In the genomic region with DNA sequence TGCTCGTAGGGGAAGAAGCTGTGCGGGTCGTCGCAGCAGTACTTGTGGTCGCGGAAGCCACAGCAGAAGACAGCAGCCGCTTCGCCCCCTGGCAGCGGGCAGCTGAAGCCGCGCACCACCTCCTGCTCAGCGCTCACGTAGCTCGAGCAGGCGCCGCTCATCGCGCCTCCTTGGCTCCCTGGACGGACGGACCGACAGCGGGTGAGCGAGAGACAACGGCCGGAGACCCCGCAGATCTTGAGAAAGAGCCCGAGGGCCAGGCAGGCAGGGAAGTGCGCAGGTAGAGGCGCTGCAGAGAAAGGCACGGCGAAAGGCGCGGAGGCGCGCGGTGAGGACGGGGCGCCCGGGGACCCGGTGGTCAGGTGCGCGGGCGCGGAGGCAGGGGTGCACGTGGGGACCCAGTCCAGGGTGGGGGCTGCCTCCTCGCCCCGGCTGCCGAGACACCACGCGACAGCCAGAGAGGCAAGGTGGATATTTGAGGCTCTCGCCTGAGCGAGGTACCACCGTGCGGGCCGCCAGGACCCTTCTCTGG, we compare ENCODE assay signal across 8 mouse cellular contexts. TPM values are rescaled to one million over a fixed set of nuclear protein-coding genes. Genes with fewer than 3 reads are reported as not detected.
DNase-seq lines count a peak whose midpoint lies in the region; ATAC-seq and TF ChIP-seq lines count a peak whose summit lies in the region.

A gene (minus strand): TSS at position 167 of the 532 bp plus-strand sequence.

- H3K4me1 ChIP-seq in lung, embryonic 16.5 days (replicated peaks; ENCODE audit: control insufficient read depth, insufficient read depth, low read length), result peaks cover 4% of the 10 kb centered on the region; the same call in 1 of the 2 replicates
- peaks cover 5% of the 10 kb centered on the region; the same call in 1 of the 2 replicates for H3K4me1 ChIP-seq in embryonic fibroblast, embryonic 13.5 days (ENCODE audit: control insufficient read depth, insufficient read depth, low read length)
- peaks cover 6% of the 10 kb centered on the region; the same call in 1 of the 2 replicates for H3K4me1 ChIP-seq in hindbrain, postnatal 0 days (ENCODE audit: insufficient read depth, low read length)
- H3K4me1 ChIP-seq in midbrain, embryonic 13.5 days (replicated peaks), result peaks cover 44% of the 10 kb centered on the region

- WGBS in lung, embryonic 16.5 days, result 2% methylated on average over 55 of the region's 55 CpGs
- 2% methylated on average over 55 of the region's 55 CpGs for WGBS in hindbrain, postnatal 0 days
- WGBS in midbrain, embryonic 13.5 days, result 3% methylated on average over 55 of the region's 55 CpGs

- no peak for TF ChIP-seq POLR2A in embryonic fibroblast, embryonic 13.5 days (IDR thresholded peaks at IDR 0.05; ENCODE audit: low read depth, low read length)

- peak within 1 kb of the TSS; percentile 66 for H3K9ac ChIP-seq in lung, embryonic 16.5 days (ENCODE audit: low read length)
- H3K9ac ChIP-seq in hindbrain, postnatal 0 days (replicated peaks; ENCODE audit: low read length), result peak within 1 kb of the TSS; percentile 47
- peak within 1 kb of the TSS; percentile 70 for H3K9ac ChIP-seq in midbrain, embryonic 13.5 days (replicated peaks)

- H3K9me3 ChIP-seq in lung, embryonic 16.5 days (ENCODE audit: control insufficient read depth, low read length), result no peaks in the 10 kb centered on the region
- no peaks in the 10 kb centered on the region for H3K9me3 ChIP-seq in hindbrain, postnatal 0 days (ENCODE audit: low read length)
- H3K9me3 ChIP-seq in midbrain, embryonic 13.5 days, result 0 out of 2 replicates have a peak, but pooled peaks cover 3% of the 10 kb centered on the region

- no peak for DNase-seq in lung, adult 18-20 months
- DNase-seq in hindbrain, postnatal 0 days (ENCODE audit: low spot score), result peak; percentile 48
- no peak for DNase-seq in cerebellum, adult 11-12 months
- DNase-seq in layer of hippocampus, adult 18-20 months (ENCODE audit: low spot score in 2 of 2), result no peak
- no peak for DNase-seq in gastrocnemius, postnatal 4 days (ENCODE audit: low spot score in 2 of 2)

- ATAC-seq in lung, embryonic 16.5 days (ENCODE audit: low read depth), result no peak
- peak; percentile 74 for ATAC-seq in hindbrain, postnatal 0 days
- ATAC-seq in midbrain, embryonic 13.5 days, result peak; percentile 66

- peaks cover 25% of the 10 kb centered on the region for H3K27me3 ChIP-seq in lung, embryonic 16.5 days (ENCODE audit: control insufficient read depth, insufficient read depth, low read depth, low read length)
- no peaks in the 10 kb centered on the region for H3K27me3 ChIP-seq in hindbrain, postnatal 0 days (ENCODE audit: insufficient read depth, low read length)
- H3K27me3 ChIP-seq in midbrain, embryonic 13.5 days, result peaks cover 37% of the 10 kb centered on the region

- peak within 1 kb of the TSS; percentile 52 for H3K4me3 ChIP-seq in lung, embryonic 16.5 days (ENCODE audit: low read length)
- H3K4me3 ChIP-seq in embryonic fibroblast, embryonic 13.5 days (ENCODE audit: insufficient read depth, low read length), result 0 out of 2 replicates have a peak within 1 kb of the TSS, but pooled peaks have one; percentile 13
- peak within 1 kb of the TSS; percentile 40 for H3K4me3 ChIP-seq in hindbrain, postnatal 0 days (ENCODE audit: low read length)
- peak within 1 kb of the TSS; percentile 43 for H3K4me3 ChIP-seq in midbrain, embryonic 13.5 days (replicated peaks)

- H3K27ac ChIP-seq in lung, embryonic 16.5 days (ENCODE audit: low read length), result no peak within 1 kb of the TSS
- H3K27ac ChIP-seq in embryonic fibroblast, embryonic 13.5 days (ENCODE audit: insufficient read depth, low read length), result no peak within 1 kb of the TSS
- H3K27ac ChIP-seq in hindbrain, postnatal 0 days, result no peak within 1 kb of the TSS
- peak within 1 kb of the TSS; percentile 9; the same call in 1 of the 2 replicates for H3K27ac ChIP-seq in midbrain, embryonic 13.5 days

- H3K4me2 ChIP-seq in lung, embryonic 16.5 days (ENCODE audit: low read depth, low read length), result peak within 1 kb of the TSS; percentile 87
- peak within 1 kb of the TSS; percentile 63 for H3K4me2 ChIP-seq in hindbrain, postnatal 0 days (ENCODE audit: low read depth, low read length)
- peak within 1 kb of the TSS; percentile 66 for H3K4me2 ChIP-seq in midbrain, embryonic 13.5 days (replicated peaks)

- H3K36me3 ChIP-seq in lung, embryonic 16.5 days (ENCODE audit: control insufficient read depth, insufficient read depth, low read length), result no peaks in the 10 kb centered on the region
- H3K36me3 ChIP-seq in hindbrain, postnatal 0 days (ENCODE audit: insufficient read depth, low read length), result no peaks in the 10 kb centered on the region
- H3K36me3 ChIP-seq in midbrain, embryonic 13.5 days, result no peaks in the 10 kb centered on the region

- TF ChIP-seq CTCF in embryonic fibroblast, embryonic 13.5 days (IDR thresholded peaks at IDR 0.05; ENCODE audit: borderline replicate concordance, insufficient read depth, low read length), result no peak
- TF ChIP-seq CTCF in hindbrain, postnatal 0 days (IDR thresholded peaks at IDR 0.05; ENCODE audit: low read depth), result peak; percentile 40

RNA-seq across cellular contexts. Expression of the gene that starts here (rescaled TPM):
- polyA plus RNA-seq in lung, embryonic 16.5 days (2015; fragmentation: Nextera tagmentation; extraction: Ambion mirVana), result 0.55 and 1.2 TPM in 2 replicates
- not detected in 2 replicates for polyA plus RNA-seq in embryonic fibroblast, embryonic 13.5 days (2011; ENCODE audit: insufficient read length, low read depth, missing spikeins)
- total RNA-seq in hindbrain, postnatal 0 days (2014; rRNA removed), result 0.47 and 1.8 TPM in 2 replicates
- polyA plus RNA-seq in hindbrain, postnatal 0 days (2015; fragmentation: Nextera tagmentation; extraction: Ambion mirVana), result 6.7 and 8.1 TPM in 2 replicates
- 4.5 and 5.9 TPM in 2 replicates for polyA plus RNA-seq in midbrain, embryonic 13.5 days (2015; fragmentation: Nextera tagmentation; extraction: Ambion mirVana)
- not detected for total RNA-seq in layer of hippocampus, adult 18-20 months (2021)
- not detected for total RNA-seq in gastrocnemius, postnatal 4 days (2021)
